Mouse (Mus musculus) embryonic facial prominence, embryonic 11.5 days (tissue): ENCODE data around the gene Mtnr1b. TPM values are rescaled to one million over a fixed set of nuclear protein-coding genes. Genes with fewer than 3 reads are reported as not detected.

Source experiments
- ATAC-seq: fragments of 200-750 bp; cut with Nextera tagmentation; replicated peaks from 2 replicates; pipeline ENCODE4 v1.8.0; 2017; ENCODE audit warnings: low read depth; ENCODE audit not compliant: insufficient number of reproducible peaks, low FRiP score, low TSS enrichment
- DNase-seq: peaks from one replicate; pipeline ENCODE4 v3.0.0-alpha.2; 2015; ENCODE audit warnings: low spot score
- H3K27ac ChIP-seq: fragments of 300-500 bp; sonication (generic); replicated peaks from 2 replicates; pipeline ENCODE4 v1.5.1; 2014; ENCODE audit warnings: mild to moderate bottlenecking, low read depth, low read length, control low read depth
- H3K27me3 ChIP-seq: fragments of 300-500 bp; sonication (generic); 2 replicates; pipeline ENCODE4 v1.6.1; 2014; ENCODE audit warnings: mild to moderate bottlenecking, low read length, moderate library complexity, mixed read lengths; ENCODE audit not compliant: control insufficient read depth, insufficient read depth
- H3K36me3 ChIP-seq: fragments of 300-500 bp; sonication (generic); replicated peaks from 2 replicates; pipeline ENCODE4 v1.6.1; 2014; ENCODE audit warnings: low read depth, mild to moderate bottlenecking, low read length, moderate library complexity, mixed read lengths; ENCODE audit not compliant: control insufficient read depth, insufficient read depth
- H3K4me1 ChIP-seq: fragments of 300-500 bp; sonication (generic); 2 replicates; pipeline ENCODE4 v1.6.1; 2014; ENCODE audit warnings: low read length, mixed read lengths; ENCODE audit not compliant: control insufficient read depth, insufficient read depth
- H3K4me2 ChIP-seq: fragments of 300-500 bp; sonication (generic); 2 replicates; pipeline ENCODE4 v1.6.1; 2014; ENCODE audit warnings: low read depth, mild to moderate bottlenecking, control low read depth, low read length, moderate library complexity
- H3K4me3 ChIP-seq: fragments of 300-500 bp; sonication (generic); 2 replicates; pipeline ENCODE4 v1.5.1; 2014; ENCODE audit warnings: low read depth, low read length, control low read depth
- H3K9ac ChIP-seq: fragments of 300-500 bp; sonication (generic); replicated peaks from 2 replicates; pipeline ENCODE4 v1.6.1; 2014; ENCODE audit warnings: mild to moderate bottlenecking, control low read depth, low read length
- H3K9me3 ChIP-seq: fragments of 300-500 bp; sonication (generic); replicated peaks from 2 replicates; pipeline ENCODE4 v1.6.1; 2016; ENCODE audit warnings: mild to moderate bottlenecking, low read length, inconsistent platforms, mixed read lengths; ENCODE audit not compliant: control insufficient read depth
- WGBS: fragments of 180-500 bp; shearing (Covaris S2); extraction: QIAGEN DNeasy Blood & Tissue Kit; methylation state at CpG from one replicate; pipeline ENCODE4 v1.1.7; 2014; 5-methylcytosine and 5-hydroxymethylcytosine counted together
- polyA plus RNA-seq: library from polyadenylated mRNA; unstranded; fragments of >200 nt; fragmentation: Nextera tagmentation; extraction: Ambion mirVana; gene quantifications from 2 replicates; pipeline ENCODE4 v1.2.1, GENCODE M21; 2014

Mtnr1b gene
- polyA plus RNA-seq, 1 experiment from 2014 or later = not detected

DNA sequence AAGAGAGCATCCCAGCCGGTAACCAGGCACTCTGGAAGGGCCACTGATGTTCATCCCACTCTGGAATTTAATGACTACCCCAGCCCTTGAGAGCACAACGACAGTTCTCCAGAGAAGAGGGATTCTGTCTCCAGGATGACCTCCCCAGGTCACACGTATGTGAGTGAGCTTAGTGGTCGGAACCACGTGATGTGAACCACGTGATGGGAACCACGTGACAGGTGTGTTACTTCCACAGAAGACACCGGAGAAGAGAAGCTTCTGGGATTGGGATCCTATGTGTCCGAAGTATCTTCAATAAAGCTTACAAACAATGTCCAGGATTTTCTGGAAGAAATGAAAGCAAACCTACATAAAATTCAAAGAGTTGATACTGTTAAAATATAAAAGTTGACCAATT lies 82.3 kb downstream of the Mtnr1b start:
- no peak overlapping the region for H3K4me2 ChIP-seq
- no peaks in the 10 kb centered on the region for H3K4me1 ChIP-seq
- H3K27ac ChIP-seq = no peak overlapping the region
- no peak for ATAC-seq
- H3K27me3 ChIP-seq = no peaks in the 10 kb centered on the region
- H3K4me3 ChIP-seq = no peak overlapping the region
- no peaks in the 10 kb centered on the region for H3K9me3 ChIP-seq
- no peaks in the 10 kb centered on the region for H3K36me3 ChIP-seq
- no peak overlapping the region for H3K9ac ChIP-seq
- WGBS = 87% methylated on average over 9 of the region's 9 CpGs
- no peak for DNase-seq

DNA sequence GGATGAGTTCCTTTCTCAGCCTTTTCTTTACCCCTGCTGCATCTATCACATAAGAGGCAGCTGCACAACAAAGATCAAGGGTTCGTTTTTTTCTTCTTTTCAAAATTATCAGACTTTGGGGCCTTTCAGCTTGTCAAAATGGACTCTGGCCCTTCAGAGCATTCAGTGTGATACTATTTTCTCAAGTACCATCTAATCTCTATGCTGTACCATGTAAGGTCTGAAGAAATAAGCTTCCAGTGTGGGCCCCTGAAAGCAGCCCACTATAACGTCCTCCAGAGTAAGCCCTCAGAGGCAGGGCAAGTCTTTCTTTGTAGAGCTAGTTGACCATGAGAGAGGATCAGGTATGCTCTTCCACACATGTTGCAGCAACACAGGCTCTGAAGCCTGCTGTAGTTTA lies 87.7 kb downstream of the Mtnr1b start:
- no peaks in the 10 kb centered on the region for H3K9me3 ChIP-seq
- no peak overlapping the region for H3K9ac ChIP-seq
- H3K27ac ChIP-seq = no peak overlapping the region
- no peak for ATAC-seq
- DNase-seq = no peak
- H3K4me3 ChIP-seq = no peak overlapping the region
- WGBS = 72% methylated on average over 2 of the region's 2 CpGs
- no peaks in the 10 kb centered on the region for H3K4me1 ChIP-seq
- no peaks in the 10 kb centered on the region for H3K36me3 ChIP-seq
- H3K27me3 ChIP-seq = no peaks in the 10 kb centered on the region
- H3K4me2 ChIP-seq = no peak overlapping the region

DNA sequence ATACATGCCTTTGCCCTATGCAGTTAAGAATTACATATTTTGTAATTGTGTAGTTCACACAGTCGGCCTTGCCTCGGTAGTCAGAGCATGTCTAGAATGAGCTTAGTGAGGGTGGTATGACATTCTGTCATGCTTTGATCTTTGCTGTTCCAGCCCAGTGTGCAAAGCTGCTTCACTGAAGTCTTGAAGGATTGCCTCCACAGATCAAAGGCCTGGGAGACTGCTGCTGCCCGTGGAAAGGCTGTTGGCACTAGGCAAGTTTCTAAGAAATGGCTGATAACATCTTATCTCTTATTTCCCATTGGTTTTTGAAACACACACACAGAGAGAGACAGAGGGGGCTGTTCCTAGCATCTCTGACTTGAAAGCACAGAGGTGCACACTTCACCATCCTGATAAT lies 88.2 kb downstream of the Mtnr1b start:
- no peak overlapping the region for H3K27ac ChIP-seq
- WGBS = 66% methylated on average over 3 of the region's 3 CpGs
- no peak for ATAC-seq
- no peaks in the 10 kb centered on the region for H3K27me3 ChIP-seq
- H3K9me3 ChIP-seq = no peaks in the 10 kb centered on the region
- no peak for DNase-seq
- H3K36me3 ChIP-seq = no peaks in the 10 kb centered on the region
- no peaks in the 10 kb centered on the region for H3K4me1 ChIP-seq
- no peak overlapping the region for H3K4me2 ChIP-seq
- no peak overlapping the region for H3K9ac ChIP-seq
- H3K4me3 ChIP-seq = no peak overlapping the region

DNA sequence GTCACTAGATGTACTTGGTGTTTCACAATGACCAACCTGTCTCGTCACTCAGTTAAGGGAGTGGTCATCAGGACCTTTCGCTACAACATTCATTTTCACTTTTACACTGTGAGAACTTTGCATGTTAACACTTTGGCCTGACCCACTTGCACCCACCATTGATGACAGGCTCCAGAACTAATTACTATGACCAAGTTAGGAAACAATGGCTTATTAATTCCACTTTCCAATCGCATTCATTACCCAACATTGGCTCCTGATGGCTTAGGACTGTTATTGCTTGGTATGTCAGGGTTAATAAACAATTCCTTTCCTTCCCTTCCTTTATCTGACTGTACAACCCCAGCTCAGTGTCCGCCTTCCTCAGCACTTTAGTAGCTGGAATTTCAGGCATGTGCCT lies 92.4 kb downstream of the Mtnr1b start:
- Histone ChIP-seq H3K27me3 (no peaks in the 10 kb centered on the region), H3K9me3 (no peaks in the 10 kb centered on the region), H3K36me3 (no peaks in the 10 kb centered on the region), H3K4me1 (no peaks in the 10 kb centered on the region), H3K4me2 (no peak overlapping the region), H3K4me3 (no peak overlapping the region), H3K27ac (no peak overlapping the region), H3K9ac (no peak overlapping the region)
- no peak for DNase-seq
- no peak for ATAC-seq
- WGBS = 59% methylated on average over 4 of the region's 4 CpGs

DNA sequence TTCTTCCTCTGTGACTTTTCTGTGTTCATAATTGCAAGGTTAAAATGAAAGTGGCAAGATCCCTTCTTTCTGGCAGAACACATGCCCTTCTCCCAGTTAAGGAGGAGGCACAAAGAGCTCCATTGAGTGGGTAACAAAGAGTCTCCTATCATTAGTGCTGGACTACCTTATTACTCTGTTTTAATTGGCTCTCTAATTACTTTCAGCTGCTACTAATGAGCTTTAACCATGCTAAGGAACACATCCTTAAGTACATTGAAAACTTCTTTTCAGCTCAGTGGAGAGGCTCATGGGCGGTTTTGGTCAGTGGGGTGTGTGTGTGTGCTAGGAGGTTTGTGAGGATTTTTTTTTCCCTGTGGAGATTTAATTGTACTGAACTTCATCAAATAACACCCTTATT lies 99.4 kb downstream of the Mtnr1b start:
- 56% methylated on average over 1 of the region's 1 CpGs for WGBS
- H3K4me3 ChIP-seq = no peak overlapping the region
- no peaks in the 10 kb centered on the region for H3K36me3 ChIP-seq
- H3K9me3 ChIP-seq = no peaks in the 10 kb centered on the region
- no peaks in the 10 kb centered on the region for H3K4me1 ChIP-seq
- no peak overlapping the region for H3K27ac ChIP-seq
- peak; percentile 23 for DNase-seq
- ATAC-seq = peak; percentile 63; the same call in 1 of the 2 replicates
- H3K4me2 ChIP-seq = no peak overlapping the region
- H3K9ac ChIP-seq = no peak overlapping the region
- no peaks in the 10 kb centered on the region for H3K27me3 ChIP-seq

Other genes with a start within 250 kb of the Mtnr1b start
- gene Deup1, start 246.6 kb downstream of the Mtnr1b start, polyA plus RNA-seq = 0.45 and 0.94 TPM in 2 replicates
- 18.3 and 19.3 TPM in 2 replicates for gene Slc36a4, start 164.8 kb downstream of the Mtnr1b start, polyA plus RNA-seq